Mouse (Mus musculus): Measurements from ENCODE around the gene Zfp791. TPM values are rescaled to one million over a fixed set of nuclear protein-coding genes. Genes with fewer than 3 reads are reported as not detected.
A peak's percentile ranks its signal among the peaks of the same experiment; 100 is the strongest.

Gene Zfp791
- total and polyA plus RNA-seq, 3 experiments: 0.03 TPM; not detected in 2

- Histone ChIP-seq H3K9me3 (replicated peaks; ENCODE audit: insufficient read depth, low read length) (no peaks in the 10 kb centered on the region), H3K27me3 (ENCODE audit: control insufficient read depth in 1 of 2, insufficient read depth in 2 of 2, low read length in 2 of 2) (no peaks in the 10 kb centered on the region), H3K36me3 (ENCODE audit: control insufficient read depth in 1 of 2, insufficient read depth in 2 of 2, low read length in 2 of 2) (peaks cover 0 to 19% of the 10 kb centered on the region in 2 experiments; a peak in 2 of 4 replicates), H3K9ac (ENCODE audit: control insufficient read depth, low read depth, low read length, poor library complexity, severe bottlenecking) (no peak overlapping the region), H3K27ac (ENCODE audit: control insufficient read depth, low read depth, low read length) (no peak overlapping the region), H3K79me2 (ENCODE audit: control insufficient read depth, insufficient read depth, low read length, poor library complexity) (no peaks in the 10 kb centered on the region; the same call in 1 of the 2 replicates), H3K4me1 (ENCODE audit: control insufficient read depth in 1 of 2, insufficient read depth in 2 of 2, low read length in 2 of 2) (peaks cover 8 to 25% of the 10 kb centered on the region in 2 experiments), H3K4me3 (ENCODE audit: control insufficient read depth in 1 of 2, insufficient read depth in 1 of 2, low read depth in 2 of 2, low read length in 2 of 2) (no peak overlapping the region)
- TF ChIP-seq CTCF (IDR thresholded peaks at IDR 0.05 in 2 of 3, conservative IDR thresholded peaks at IDR 0.05 in 1 of 3; ENCODE audit: control insufficient read depth in 1 of 3, insufficient read depth in 1 of 3, low read depth in 2 of 3, low read length in 3 of 3, poor library complexity in 1 of 3, severe bottlenecking in 1 of 3): peak in 1 of 3 experiments; percentile 13; a peak in 1 of 6 replicates
- no peak for TF ChIP-seq ZMIZ1 (IDR thresholded peaks at IDR 0.05; ENCODE audit: low read depth, low read length)
- DNase-seq (ENCODE audit: low read depth, low spot score): no peak
Observed at GRCm38 (mm10) chr8:85086238-85086637, 36.7 kb downstream of the Zfp791 start.

- peaks cover 0 to 19% of the 10 kb centered on the region in 2 experiments; a peak in 2 of 4 replicates for H3K36me3 ChIP-seq (ENCODE audit: control insufficient read depth in 1 of 2, insufficient read depth in 2 of 2, low read length in 2 of 2)
- H3K79me2 ChIP-seq (ENCODE audit: control insufficient read depth, insufficient read depth, low read length, poor library complexity): peaks cover 8% of the 10 kb centered on the region
- H3K27ac ChIP-seq (ENCODE audit: control insufficient read depth, low read depth, low read length): peak overlapping the region; percentile 8
- H3K4me3 ChIP-seq (ENCODE audit: control insufficient read depth in 1 of 2, insufficient read depth in 1 of 2, low read depth in 2 of 2, low read length in 2 of 2): peak overlapping the region; percentile 10 to 51
- no peaks in the 10 kb centered on the region for H3K9me3 ChIP-seq (replicated peaks; ENCODE audit: insufficient read depth, low read length)
- DNase-seq (ENCODE audit: low read depth, low spot score): peak; percentile 88
- no peaks in the 10 kb centered on the region for H3K27me3 ChIP-seq (ENCODE audit: control insufficient read depth in 1 of 2, insufficient read depth in 2 of 2, low read length in 2 of 2)
- peak overlapping the region; percentile 5 for H3K9ac ChIP-seq (ENCODE audit: control insufficient read depth, low read depth, low read length, poor library complexity, severe bottlenecking)
- peaks cover 8 to 27% of the 10 kb centered on the region in 2 experiments for H3K4me1 ChIP-seq (ENCODE audit: control insufficient read depth in 1 of 2, insufficient read depth in 2 of 2, low read length in 2 of 2)
- TF ChIP-seq RCOR1 (IDR thresholded peaks at IDR 0.05; ENCODE audit: low read depth, low read length): peak; percentile 70
- peak; percentile 11; the same call in 1 of the 2 replicates for TF ChIP-seq ETS1 (IDR thresholded peaks at IDR 0.05; ENCODE audit: low read depth, low read length)
- no peak for TF ChIP-seq MYC (IDR thresholded peaks at IDR 0.05; ENCODE audit: low read depth, low read length)
- TF ChIP-seq EP300 (IDR thresholded peaks at IDR 0.05; ENCODE audit: low read depth in 1 of 2, low read length in 2 of 2): peak in 1 of 2 experiments; percentile 25; a peak in 1 of 4 replicates
- no peak for TF ChIP-seq ZC3H11A (IDR thresholded peaks at IDR 0.05; ENCODE audit: low read depth, low read length)
- no peak for TF ChIP-seq ZNF384 (IDR thresholded peaks at IDR 0.05; ENCODE audit: low read depth, low read length)
- TF ChIP-seq POLR2A (IDR thresholded peaks at IDR 0.05; ENCODE audit: control insufficient read depth in 1 of 2, insufficient read depth in 1 of 2, low read depth in 1 of 2, low read length in 2 of 2, poor library complexity in 1 of 2): peak in 1 of 2 experiments; percentile 25; a peak in 1 of 4 replicates
- no peak for TF ChIP-seq KAT2A (conservative IDR thresholded peaks at IDR 0.05; ENCODE audit: low read depth, low read length)
- TF ChIP-seq TBP (IDR thresholded peaks at IDR 0.05; ENCODE audit: low read depth, low read length): 0 out of 2 replicates have a peak, but pooled peaks have one; percentile 33
- no peak for TF ChIP-seq MXI1 (IDR thresholded peaks at IDR 0.05; ENCODE audit: low read depth, low read length)
- no peak; the same call in 1 of the 2 replicates for TF ChIP-seq MAZ (IDR thresholded peaks at IDR 0.05; ENCODE audit: low read depth, low read length)
- no peak for TF ChIP-seq NRF1 (IDR thresholded peaks at IDR 0.05; ENCODE audit: insufficient read depth, low read depth, low read length, poor library complexity, severe bottlenecking)
- no peak for TF ChIP-seq RAD21 (IDR thresholded peaks at IDR 0.05; ENCODE audit: low read depth, low read length)
- no peak for TF ChIP-seq JUND (IDR thresholded peaks at IDR 0.05; ENCODE audit: low read depth, low read length)
- TF ChIP-seq CHD1 (IDR thresholded peaks at IDR 0.05; ENCODE audit: low read depth, low read length): no peak
- TF ChIP-seq TCF12 (IDR thresholded peaks at IDR 0.05; ENCODE audit: low read depth, low read length): 0 out of 2 replicates have a peak, but pooled peaks have one; percentile 9
- no peak for TF ChIP-seq POLR2AphosphoS5 (IDR thresholded peaks at IDR 0.05; ENCODE audit: borderline replicate concordance, low read depth, low read length)
- peak; percentile 22; the same call in 1 of the 2 replicates for TF ChIP-seq TAL1 (IDR thresholded peaks at IDR 0.05; ENCODE audit: low read length)
- no peak for TF ChIP-seq ZKSCAN1 (IDR thresholded peaks at IDR 0.05; ENCODE audit: low read depth, low read length)
- TF ChIP-seq USF1 (IDR thresholded peaks at IDR 0.05; ENCODE audit: low read depth, low read length): no peak
- no peak; the same call in 1 of the 2 replicates for TF ChIP-seq SMC3 (IDR thresholded peaks at IDR 0.05; ENCODE audit: low read depth, low read length)
- no peak for TF ChIP-seq HCFC1 (IDR thresholded peaks at IDR 0.05; ENCODE audit: low read depth, low read length)
Observed at GRCm38 (mm10) chr8:85084633-85085032, 38.3 kb downstream of the Zfp791 start.

All from MEL (cell line).